Mouse (Mus musculus): ENCODE measurements around the gene Ropn1l. TPM values are rescaled to one million over a fixed set of nuclear protein-coding genes. Genes with fewer than 3 reads are reported as not detected.

The Ropn1l gene
- polyA plus RNA-seq (2012; rRNA removed): 0.85 and 1.2 TPM in 2 replicates

DNA sequence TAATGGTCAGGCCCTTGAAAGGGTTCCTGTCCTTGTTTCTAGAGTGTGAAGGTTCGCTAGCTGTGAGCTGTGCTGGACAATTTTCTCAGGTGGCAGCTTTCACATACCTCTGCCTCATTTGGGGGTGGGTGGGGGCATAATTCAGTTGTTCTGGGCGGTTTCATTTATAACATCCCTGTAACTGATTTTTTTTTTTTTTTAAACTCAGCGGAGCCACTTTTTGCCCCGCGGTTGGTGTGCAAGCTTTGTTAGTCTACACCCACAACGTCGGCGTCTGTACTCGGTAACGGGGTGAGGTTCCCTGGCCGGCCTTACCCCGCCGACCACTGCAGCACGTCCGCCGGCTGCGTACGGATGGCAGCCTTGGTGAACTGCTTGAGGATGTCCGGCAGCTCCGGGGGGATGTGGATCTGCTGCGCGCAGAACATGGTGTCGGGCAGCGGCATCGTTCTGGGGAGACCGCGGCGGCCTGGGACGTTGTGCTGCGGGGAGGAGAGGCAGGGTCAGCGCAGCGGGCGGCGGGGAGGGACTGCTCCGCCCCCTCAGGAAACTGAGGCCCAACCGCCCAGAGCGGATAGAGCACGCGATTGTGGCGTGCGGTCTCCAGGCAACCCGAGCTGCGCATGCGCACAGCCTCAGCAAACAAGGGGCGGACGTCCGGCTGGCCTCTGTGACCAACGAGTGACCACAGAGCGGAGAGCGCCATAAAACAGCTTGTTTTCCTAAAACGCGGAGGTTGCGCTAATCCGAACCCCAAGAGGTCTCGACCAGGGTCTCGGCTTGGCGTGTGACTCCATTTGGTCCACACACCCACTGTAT, at the start of gene Ropn1l:
Gene Ropn1l, minus strand, starts transcription at position 640 of the 819 bp plus-strand sequence.
- Histone ChIP-seq H3K27ac (ENCODE audit: insufficient read depth, low read length) (0 out of 2 replicates have a peak within 1 kb of the TSS, but pooled peaks have one; percentile 1), H3K4me3 (ENCODE audit: insufficient read depth, low read length) (peak within 1 kb of the TSS; percentile 69)
- TF ChIP-seq POLR2A (IDR thresholded peaks at IDR 0.05; ENCODE audit: extremely low read depth, insufficient read depth, low read length): peak; percentile 73; the same call in 1 of the 2 replicates
- no peak for TF ChIP-seq CTCF (IDR thresholded peaks at IDR 0.05; ENCODE audit: extremely low read depth, insufficient read depth, low read length)

DNA sequence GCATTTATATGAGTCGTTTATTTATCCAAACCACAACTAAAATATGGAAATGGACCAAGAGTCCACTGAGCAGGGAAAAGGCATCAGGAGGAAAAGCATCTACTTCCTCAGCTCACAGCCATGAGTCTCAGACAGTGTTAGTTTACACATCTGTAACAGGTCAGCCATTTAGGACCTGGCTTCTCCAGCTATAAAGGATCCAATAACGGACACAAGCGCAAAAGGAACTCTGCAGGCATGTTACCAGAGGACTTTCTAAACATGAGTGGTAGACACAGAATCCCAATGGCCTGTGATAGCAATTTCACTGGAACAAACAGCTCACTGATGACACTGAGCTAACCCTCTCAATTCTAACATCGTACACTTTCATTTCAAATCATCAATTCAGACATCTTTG, 49.5 kb upstream of the Ropn1l start:
- no peak overlapping the region for H3K4me3 ChIP-seq (ENCODE audit: insufficient read depth, low read length)
- TF ChIP-seq CTCF (IDR thresholded peaks at IDR 0.05; ENCODE audit: extremely low read depth, insufficient read depth, low read length) (no peak), POLR2A (IDR thresholded peaks at IDR 0.05; ENCODE audit: extremely low read depth, insufficient read depth, low read length) (no peak)
- H3K27ac ChIP-seq (ENCODE audit: insufficient read depth, low read length): no peak overlapping the region
- H3K4me1 ChIP-seq (ENCODE audit: control insufficient read depth, insufficient read depth, low read length): no peaks in the 10 kb centered on the region; the same call in 1 of the 2 replicates

More for the DNA sequence above, at the start of gene Ropn1l:
- H3K4me1 ChIP-seq (ENCODE audit: control insufficient read depth, insufficient read depth, low read length): no peaks in the 10 kb centered on the region

DNA sequence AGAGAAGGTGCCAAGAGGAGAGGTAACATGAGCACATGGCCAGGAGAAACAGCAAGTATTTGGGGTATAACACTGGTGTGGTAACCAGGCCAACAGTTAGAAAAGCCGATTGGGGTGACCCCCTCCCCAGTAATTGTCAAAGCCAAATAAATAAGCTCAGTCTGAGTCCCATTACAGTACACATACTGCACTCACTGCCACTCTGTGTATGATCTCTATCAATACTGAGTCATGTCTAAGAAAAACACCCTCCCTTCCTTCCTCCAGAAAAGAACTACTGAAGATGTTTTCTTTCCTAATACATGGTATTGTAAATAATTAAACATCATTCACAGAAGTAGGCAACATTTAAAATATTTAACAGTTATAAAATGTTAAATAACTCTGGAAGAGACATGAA, 48.8 kb upstream of the Ropn1l start:
- H3K4me3 ChIP-seq (ENCODE audit: insufficient read depth, low read length): no peak overlapping the region

DNA sequence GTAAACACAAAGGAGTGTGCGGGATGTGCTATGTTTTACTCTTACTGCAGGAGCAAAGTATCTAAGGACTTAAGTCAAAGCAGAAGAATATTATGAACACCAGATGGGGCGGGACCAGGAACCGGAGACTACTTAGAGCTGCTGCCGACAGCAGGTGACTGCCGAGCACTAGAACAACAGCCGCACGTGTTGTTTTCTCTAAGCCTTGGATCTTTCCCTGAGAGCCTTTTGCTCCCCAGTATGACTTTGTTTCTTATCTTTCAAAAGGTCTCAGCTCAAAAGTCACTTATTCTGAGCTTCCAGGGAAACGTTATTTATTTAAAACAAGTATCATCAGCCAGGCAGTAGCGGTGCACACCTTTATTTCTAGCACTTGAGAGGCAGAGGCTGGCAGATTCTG, 41.3 kb upstream of the Ropn1l start:
- no peak overlapping the region for H3K4me3 ChIP-seq (ENCODE audit: insufficient read depth, low read length)
- H3K4me1 ChIP-seq (ENCODE audit: control insufficient read depth, insufficient read depth, low read length): no peaks in the 10 kb centered on the region; the same call in 1 of the 2 replicates
- TF ChIP-seq CTCF (IDR thresholded peaks at IDR 0.05; ENCODE audit: extremely low read depth, insufficient read depth, low read length) (no peak), POLR2A (IDR thresholded peaks at IDR 0.05; ENCODE audit: extremely low read depth, insufficient read depth, low read length) (no peak)
- no peak overlapping the region for H3K27ac ChIP-seq (ENCODE audit: insufficient read depth, low read length)

More for the DNA sequence above, 48.8 kb upstream of the Ropn1l start:
- no peak for TF ChIP-seq POLR2A (IDR thresholded peaks at IDR 0.05; ENCODE audit: extremely low read depth, insufficient read depth, low read length)
- no peak for TF ChIP-seq CTCF (IDR thresholded peaks at IDR 0.05; ENCODE audit: extremely low read depth, insufficient read depth, low read length)
- no peaks in the 10 kb centered on the region; the same call in 1 of the 2 replicates for H3K4me1 ChIP-seq (ENCODE audit: control insufficient read depth, insufficient read depth, low read length)
- no peak overlapping the region for H3K27ac ChIP-seq (ENCODE audit: insufficient read depth, low read length)

DNA sequence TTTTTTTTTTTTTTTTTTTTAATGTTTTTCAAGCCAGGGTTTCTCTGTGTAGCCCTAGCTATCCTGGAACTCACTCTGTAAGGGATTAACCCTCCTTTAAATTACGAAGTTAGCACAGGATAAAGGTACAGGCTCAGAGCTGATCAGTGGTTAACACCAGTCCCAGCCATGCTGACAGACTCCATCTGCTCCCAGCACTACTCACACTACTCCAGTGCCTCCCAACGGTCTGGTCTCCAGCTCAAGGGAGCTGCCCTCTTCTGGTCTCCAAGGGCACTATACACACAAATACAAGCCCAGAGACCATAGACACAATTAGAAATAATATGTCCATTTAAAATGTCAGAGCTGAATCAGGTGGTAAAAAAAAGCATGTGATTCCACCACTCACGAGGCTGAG, 40.8 kb upstream of the Ropn1l start:
- Histone ChIP-seq H3K27ac (ENCODE audit: insufficient read depth, low read length) (no peak overlapping the region), H3K4me1 (ENCODE audit: control insufficient read depth, insufficient read depth, low read length) (no peaks in the 10 kb centered on the region), H3K4me3 (ENCODE audit: insufficient read depth, low read length) (no peak overlapping the region)
- TF ChIP-seq CTCF (IDR thresholded peaks at IDR 0.05; ENCODE audit: extremely low read depth, insufficient read depth, low read length): no peak
- no peak for TF ChIP-seq POLR2A (IDR thresholded peaks at IDR 0.05; ENCODE audit: extremely low read depth, insufficient read depth, low read length)

DNA sequence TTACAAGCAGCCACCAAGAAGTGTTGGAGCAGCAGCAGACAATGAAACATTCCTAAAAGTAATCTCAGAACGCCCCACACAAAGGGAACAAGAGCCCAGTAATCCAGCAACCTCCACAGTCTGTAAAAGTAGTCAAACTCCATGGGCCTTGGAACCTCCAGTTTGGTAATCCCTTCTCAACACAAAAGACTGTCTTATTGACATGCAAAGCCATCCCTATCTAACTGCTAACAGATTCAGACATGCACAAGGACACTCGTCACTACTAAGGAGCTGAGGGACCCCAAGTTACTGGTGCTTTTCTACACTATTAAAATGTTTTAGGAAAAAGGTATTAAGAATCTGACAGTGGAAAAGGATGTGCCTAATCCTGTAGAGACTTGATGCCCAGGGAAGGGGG, 33.9 kb upstream of the Ropn1l start:
- no peak for TF ChIP-seq CTCF (IDR thresholded peaks at IDR 0.05; ENCODE audit: extremely low read depth, insufficient read depth, low read length)
- TF ChIP-seq POLR2A (IDR thresholded peaks at IDR 0.05; ENCODE audit: extremely low read depth, insufficient read depth, low read length): no peak
- Histone ChIP-seq H3K4me1 (ENCODE audit: control insufficient read depth, insufficient read depth, low read length) (no peaks in the 10 kb centered on the region), H3K27ac (ENCODE audit: insufficient read depth, low read length) (no peak overlapping the region), H3K4me3 (ENCODE audit: insufficient read depth, low read length) (no peak overlapping the region)

DNA sequence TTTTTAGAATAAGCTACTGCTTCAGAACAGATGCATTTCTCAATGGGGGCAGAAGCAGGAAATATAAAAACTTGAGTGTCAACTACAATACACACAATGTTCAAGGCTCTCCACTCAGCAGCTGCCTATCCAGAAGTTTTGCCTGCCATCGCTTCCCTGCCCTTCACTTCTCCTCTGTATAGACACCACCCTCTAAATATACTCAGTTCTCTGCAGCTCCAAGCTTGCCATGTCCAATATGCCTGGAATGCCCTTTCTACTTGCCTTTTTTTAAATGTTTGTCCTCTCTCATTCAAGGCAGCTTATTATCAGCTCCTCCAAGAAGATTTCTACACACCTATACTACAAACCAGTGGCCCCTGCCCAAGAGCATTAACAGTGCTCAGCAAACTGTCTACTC, 23.1 kb upstream of the Ropn1l start:
- H3K4me3 ChIP-seq (ENCODE audit: insufficient read depth, low read length): no peak overlapping the region
- TF ChIP-seq CTCF (IDR thresholded peaks at IDR 0.05; ENCODE audit: extremely low read depth, insufficient read depth, low read length): no peak
- no peak for TF ChIP-seq POLR2A (IDR thresholded peaks at IDR 0.05; ENCODE audit: extremely low read depth, insufficient read depth, low read length)
- H3K27ac ChIP-seq (ENCODE audit: insufficient read depth, low read length): no peak overlapping the region

DNA sequence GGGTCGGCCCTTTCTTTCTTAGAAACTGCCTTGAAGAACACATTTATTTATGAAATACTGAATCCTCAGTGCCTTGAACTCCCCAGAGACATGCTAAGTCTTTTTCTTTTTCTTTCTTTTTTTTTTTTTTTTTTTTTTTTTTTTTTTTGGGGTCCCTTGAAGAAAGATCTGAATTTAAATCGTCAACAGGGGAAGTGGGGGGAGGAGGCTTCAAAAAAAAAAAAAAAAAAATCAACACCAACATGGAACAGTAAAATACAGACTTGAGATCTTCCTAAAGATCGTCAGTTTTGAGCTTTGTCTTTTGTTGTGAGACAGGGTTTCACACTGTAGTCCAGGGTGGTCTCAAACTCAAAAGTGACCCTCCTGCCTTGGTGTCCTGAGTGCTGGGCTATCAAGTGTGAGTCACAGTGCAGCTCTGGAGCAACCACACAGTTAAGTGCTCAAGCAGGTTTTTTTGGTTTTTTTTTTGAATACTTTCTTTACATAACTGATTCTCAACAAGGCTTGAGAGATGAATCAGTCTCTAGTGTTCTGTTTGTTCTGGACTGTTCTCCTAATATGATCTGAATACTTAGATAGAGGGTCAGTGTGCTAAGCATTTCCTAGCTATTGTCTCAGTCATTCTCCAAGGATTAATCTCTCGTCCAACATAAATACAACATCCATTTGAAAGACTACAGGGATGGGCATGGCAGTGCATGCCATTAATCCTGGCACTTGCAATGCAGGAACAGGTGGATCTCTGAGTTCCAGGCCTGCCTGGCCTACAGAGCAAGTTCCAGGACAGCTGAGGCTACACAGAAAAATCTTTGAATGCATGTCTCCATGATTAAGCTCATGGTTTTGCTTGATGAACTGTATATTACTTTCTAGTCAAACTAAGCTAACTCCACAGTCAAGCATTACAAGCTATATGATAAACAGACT, 19.4 kb upstream of the Ropn1l start:
- TF ChIP-seq POLR2A (IDR thresholded peaks at IDR 0.05; ENCODE audit: extremely low read depth, insufficient read depth, low read length): no peak
- TF ChIP-seq CTCF (IDR thresholded peaks at IDR 0.05; ENCODE audit: extremely low read depth, insufficient read depth, low read length): no peak
- no peak overlapping the region for H3K4me3 ChIP-seq (ENCODE audit: insufficient read depth, low read length)
- peaks cover 2% of the 10 kb centered on the region for H3K4me1 ChIP-seq (ENCODE audit: control insufficient read depth, insufficient read depth, low read length)
- H3K27ac ChIP-seq (ENCODE audit: insufficient read depth, low read length): no peak overlapping the region

More for the DNA sequence above, 23.1 kb upstream of the Ropn1l start:
- peaks cover 2% of the 10 kb centered on the region for H3K4me1 ChIP-seq (ENCODE audit: control insufficient read depth, insufficient read depth, low read length)

DNA sequence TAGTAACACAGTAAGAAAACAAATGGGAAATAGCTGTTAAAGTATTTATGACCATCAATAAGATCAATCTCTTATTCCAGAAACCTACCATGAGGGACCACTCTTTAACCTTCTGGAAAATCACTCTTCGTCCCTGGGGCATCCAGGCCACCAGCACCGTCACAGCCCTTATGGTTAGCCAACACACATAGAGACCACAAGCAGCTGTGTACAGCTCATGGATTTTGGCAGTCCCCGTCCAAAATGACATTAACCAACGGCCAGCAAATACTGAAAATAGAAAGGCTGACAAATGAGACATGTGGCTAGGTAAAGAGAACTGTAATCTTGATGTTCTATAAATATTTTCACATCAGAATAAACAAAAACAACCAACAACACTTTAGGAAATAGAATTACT, 18.0 kb upstream of the Ropn1l start:
- TF ChIP-seq POLR2A (IDR thresholded peaks at IDR 0.05; ENCODE audit: extremely low read depth, insufficient read depth, low read length) (no peak), CTCF (IDR thresholded peaks at IDR 0.05; ENCODE audit: extremely low read depth, insufficient read depth, low read length) (no peak)

More for the DNA sequence above, 18.0 kb upstream of the Ropn1l start:
- peaks cover 2% of the 10 kb centered on the region for H3K4me1 ChIP-seq (ENCODE audit: control insufficient read depth, insufficient read depth, low read length)
- H3K27ac ChIP-seq (ENCODE audit: insufficient read depth, low read length): no peak overlapping the region
- no peak overlapping the region for H3K4me3 ChIP-seq (ENCODE audit: insufficient read depth, low read length)

All from cortical plate, adult 2 months (tissue).